Mouse (Mus musculus): ENCODE results near the gene Palld.

DNA sequence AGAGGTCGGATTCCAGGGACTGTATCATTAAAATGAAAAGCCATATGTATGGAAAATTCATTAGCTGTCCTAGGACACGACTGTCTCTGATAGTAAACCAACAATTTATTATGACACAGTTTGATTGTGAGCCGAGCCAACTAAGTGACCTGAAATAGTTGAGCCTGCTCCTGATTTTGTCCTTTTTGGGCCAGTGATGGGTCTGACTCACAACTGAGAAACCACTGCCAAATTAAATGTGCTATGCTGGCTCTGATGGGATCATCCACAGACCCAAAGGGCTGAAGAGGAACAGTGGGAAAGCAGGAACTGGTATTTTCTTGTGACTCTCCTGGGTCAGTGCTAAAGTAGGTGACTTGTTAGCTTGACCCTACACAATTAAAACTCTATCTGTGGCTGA lies 305.6 kb downstream of the Palld start:
- TF ChIP-seq CTCF (conservative IDR thresholded peaks at IDR 0.05; ENCODE audit: insufficient read depth, insufficient read length, low read depth, low read length) = no peak
- no peak for TF ChIP-seq POLR2A (IDR thresholded peaks at IDR 0.05; ENCODE audit: low read depth, low read length)

All from kidney, adult 2 months (tissue).